Mouse (Mus musculus) cerebellum, adult 2 months (tissue): ENCODE measurements around the gene Dnajb12.

Source experiments
- CTCF ChIP-seq: fragments of 200-500 bp; IDR thresholded peaks from 2 replicates; pipeline ENCODE4 v1.5.1; 2011; ENCODE audit warnings: low read depth, mild to moderate bottlenecking, control low read depth, low read length, moderate library complexity, borderline replicate concordance; ENCODE audit not compliant: insufficient read depth
- POLR2A ChIP-seq: fragments of 200-500 bp; IDR thresholded peaks from 2 replicates; pipeline ENCODE4 v1.6.1; 2011; ENCODE audit warnings: low read length, control low read depth, borderline replicate concordance; ENCODE audit not compliant: insufficient read depth

- TF ChIP-seq POLR2A (peak; percentile 60; the same call in 1 of the 2 replicates), CTCF (no peak)
Measured at GRCm38 (mm10) chr10:59899341-59900173, 20.2 kb downstream of the Dnajb12 start.
